Mouse (Mus musculus) small intestine, adult 2 months (tissue): ENCODE data around the gene Htra3. TPM values are rescaled to one million over a fixed set of nuclear protein-coding genes. Genes with fewer than 3 reads are reported as not detected.

Source experiments
- H3K27ac ChIP-seq: fragments of 200-500 bp; 2 replicates; pipeline ENCODE4 v1.5.1; 2012; ENCODE audit warnings: low read depth, low read length, control low read depth, inconsistent platforms; ENCODE audit not compliant: insufficient read depth
- H3K27me3 ChIP-seq: fragments of 200-500 bp; 2 replicates; pipeline ENCODE4 v1.6.1; 2012; ENCODE audit warnings: mild to moderate bottlenecking, moderate library complexity, low read length, inconsistent platforms; ENCODE audit not compliant: control insufficient read depth, insufficient read depth
- H3K36me3 ChIP-seq: fragments of 200-500 bp; 2 replicates; pipeline ENCODE4 v1.6.1; 2012; ENCODE audit warnings: mild to moderate bottlenecking, low read length, control low read depth, inconsistent platforms; ENCODE audit not compliant: control insufficient read depth, insufficient read depth
- H3K4me1 ChIP-seq: fragments of 200-500 bp; 2 replicates; pipeline ENCODE4 v1.6.1; 2012; ENCODE audit warnings: low read length, inconsistent platforms, mixed read lengths; ENCODE audit not compliant: control insufficient read depth, insufficient read depth, insufficient read length
- H3K4me3 ChIP-seq: fragments of 200-500 bp; 2 replicates; pipeline ENCODE4 v1.5.1; 2012; ENCODE audit warnings: low read depth, mild to moderate bottlenecking, control low read depth, inconsistent platforms, low read length, moderate library complexity
- CTCF ChIP-seq: fragments of 200-500 bp; IDR thresholded peaks from 2 replicates; pipeline ENCODE4 v1.5.1; 2012; ENCODE audit warnings: low read depth, mild to moderate bottlenecking, control low read depth, inconsistent platforms, low read length, moderate library complexity, mixed read lengths; ENCODE audit not compliant: insufficient replicate concordance, insufficient read length; ENCODE audit errors: extremely low read depth
- POLR2A ChIP-seq: fragments of 200-500 bp; IDR thresholded peaks from 2 replicates; pipeline ENCODE4 v1.6.1; 2012; ENCODE audit warnings: low read depth, mild to moderate bottlenecking, control low read depth, inconsistent platforms, low read length, moderate library complexity
- WGBS: fragments of 180-500 bp; shearing (Covaris S2); methylation state at CpG from one replicate; pipeline ENCODE4 v1.1.7; 2018; 5-methylcytosine and 5-hydroxymethylcytosine counted together
- polyA plus RNA-seq: library from polyadenylated mRNA; depleted of rRNA; stranded (reverse); fragments of >200 nt; gene quantifications from 2 replicates; pipeline ENCODE4 v1.2.3, GENCODE M21; 2012; rRNA removed

Htra3 gene
- polyA plus RNA-seq, 1 experiment, result 63.6 TPM

DNA sequence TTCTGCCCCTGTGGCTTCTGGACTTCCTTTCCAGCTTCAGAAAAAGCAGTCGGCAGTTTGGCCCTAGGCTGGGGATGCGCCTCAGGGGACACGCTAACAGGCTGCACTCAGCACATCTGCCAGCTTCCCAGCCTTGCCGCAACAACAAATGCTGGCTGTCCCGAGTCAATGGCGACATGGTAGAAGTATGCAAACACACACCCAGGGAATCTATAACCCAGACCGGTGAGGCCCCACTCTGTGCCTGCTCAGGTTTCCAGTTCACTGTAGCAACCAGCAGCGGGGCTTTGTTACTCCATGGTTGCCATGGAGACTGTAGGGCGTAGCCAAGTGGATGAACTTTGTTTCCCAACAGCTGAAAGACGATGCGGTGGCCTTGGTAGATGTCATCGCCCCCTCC is 70.2 kb downstream of the Htra3 start:
- Histone ChIP-seq H3K4me3 (no peak overlapping the region), H3K27me3 (no peaks in the 10 kb centered on the region), H3K4me1 (no peaks in the 10 kb centered on the region), H3K27ac (no peak overlapping the region), H3K36me3 (peaks cover 24% of the 10 kb centered on the region; the same call in 1 of the 2 replicates)
- no peak for TF ChIP-seq POLR2A
- 26% methylated on average over 12 of the region's 12 CpGs for WGBS

DNA sequence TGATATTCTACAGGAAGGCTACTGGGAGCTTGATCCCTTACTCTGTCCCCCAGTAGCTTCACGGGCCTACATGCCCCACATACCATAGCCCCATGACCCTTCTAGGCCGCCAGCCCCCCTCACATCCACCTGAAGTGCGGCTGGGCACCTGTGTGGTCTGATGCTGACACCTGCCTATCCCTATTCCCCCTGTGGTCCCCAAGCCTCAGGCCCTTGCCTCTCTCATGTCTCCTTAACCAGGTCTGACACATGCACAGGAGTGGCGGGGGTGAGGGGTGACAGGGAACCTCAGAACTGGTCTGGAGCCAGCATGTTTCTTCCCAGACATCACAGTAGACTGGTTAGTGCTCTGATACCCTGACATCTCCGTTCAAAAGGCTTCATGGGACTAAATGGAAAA is 71.0 kb downstream of the Htra3 start:
- H3K4me3 ChIP-seq, result no peak overlapping the region
- H3K27ac ChIP-seq, result no peak overlapping the region
- no peaks in the 10 kb centered on the region for H3K4me1 ChIP-seq
- H3K36me3 ChIP-seq, result peaks cover 27% of the 10 kb centered on the region; the same call in 1 of the 2 replicates
- 85% methylated on average over 5 of the region's 5 CpGs for WGBS
- TF ChIP-seq CTCF (no peak), POLR2A (no peak)
- H3K27me3 ChIP-seq, result no peaks in the 10 kb centered on the region

DNA sequence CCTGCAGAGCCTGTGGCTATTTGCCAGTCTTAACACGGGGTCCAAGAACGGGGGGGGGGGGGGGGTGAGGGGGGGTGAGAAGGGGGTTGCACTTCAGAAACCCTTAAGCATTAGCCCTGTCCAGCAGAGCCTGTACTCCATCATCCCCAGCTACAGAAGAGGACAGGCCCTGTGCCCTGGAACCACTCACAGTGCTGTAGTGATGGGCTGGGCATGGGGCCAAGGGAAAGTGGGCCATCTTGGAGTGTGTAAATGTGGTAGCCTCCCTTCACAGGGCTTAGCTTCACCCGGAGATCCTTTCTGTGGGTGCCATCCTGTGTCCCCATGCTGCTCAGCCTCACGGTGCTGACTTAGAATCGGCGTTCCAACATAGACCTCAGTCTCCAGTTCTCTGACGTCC is 71.8 kb downstream of the Htra3 start:
- Histone ChIP-seq H3K27me3 (no peaks in the 10 kb centered on the region), H3K36me3 (peaks cover 32% of the 10 kb centered on the region; the same call in 1 of the 2 replicates), H3K4me3 (no peak overlapping the region), H3K27ac (no peak overlapping the region), H3K4me1 (no peaks in the 10 kb centered on the region)
- TF ChIP-seq CTCF, result no peak
- TF ChIP-seq POLR2A, result no peak
- WGBS, result 72% methylated on average over 7 of the region's 7 CpGs

DNA sequence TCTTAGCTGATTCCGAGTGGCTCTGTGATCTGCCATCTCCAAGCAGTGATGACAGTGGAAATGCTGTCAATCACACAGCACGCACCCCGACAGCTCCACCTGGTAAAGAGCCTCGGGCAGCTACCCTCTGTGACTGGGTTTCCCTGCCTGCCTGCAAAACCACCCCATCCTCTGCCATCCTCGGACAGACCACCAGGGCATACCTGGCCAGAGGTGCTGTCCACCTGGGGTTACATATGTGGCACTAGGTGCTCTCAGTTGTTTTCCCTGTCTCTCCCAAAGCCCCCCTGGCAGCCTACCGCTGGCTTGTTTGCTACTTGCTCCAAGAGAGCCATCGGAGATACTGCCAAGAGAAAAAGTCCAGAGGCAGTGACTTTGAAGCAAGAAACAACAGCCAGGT is 72.8 kb downstream of the Htra3 start:
- Histone ChIP-seq H3K4me1 (no peaks in the 10 kb centered on the region), H3K36me3 (peaks cover 36% of the 10 kb centered on the region), H3K27me3 (no peaks in the 10 kb centered on the region), H3K4me3 (no peak overlapping the region), H3K27ac (no peak overlapping the region)
- no peak for TF ChIP-seq POLR2A
- no peak for TF ChIP-seq CTCF
- 93% methylated on average over 7 of the region's 7 CpGs for WGBS

DNA sequence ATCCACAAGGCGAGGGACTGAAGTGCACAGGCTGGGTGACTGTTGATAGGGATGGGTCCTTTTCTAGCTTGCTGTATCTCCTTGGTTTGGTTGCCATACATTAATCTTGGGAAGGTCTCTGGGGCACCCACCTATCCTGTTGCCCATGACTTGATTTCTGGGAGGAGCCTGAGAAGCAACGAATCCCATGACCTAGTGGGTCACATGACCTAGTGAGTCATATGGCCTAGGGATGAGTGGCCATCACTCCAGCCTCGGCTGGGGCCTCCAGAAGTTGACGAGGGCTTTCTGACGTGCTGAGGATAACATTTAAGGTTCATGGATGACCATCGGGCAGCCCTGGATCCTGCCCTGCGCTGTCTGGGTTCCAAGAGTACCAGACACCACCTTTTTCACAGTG is 74.2 kb downstream of the Htra3 start:
- no peaks in the 10 kb centered on the region for H3K4me1 ChIP-seq
- H3K27ac ChIP-seq, result no peak overlapping the region
- no peak overlapping the region for H3K4me3 ChIP-seq
- peaks cover 45% of the 10 kb centered on the region for H3K36me3 ChIP-seq
- WGBS, result 70% methylated on average over 7 of the region's 7 CpGs
- H3K27me3 ChIP-seq, result no peaks in the 10 kb centered on the region
- no peak for TF ChIP-seq CTCF
- TF ChIP-seq POLR2A, result no peak

Other genes starting within 250 kb of the Htra3 start
- 1.4 and 1.6 TPM in 2 replicates for gene Cpz, start 154.1 kb downstream of the Htra3 start, polyA plus RNA-seq
- gene Trmt44, start 104.7 kb downstream of the Htra3 start, polyA plus RNA-seq, result 2.7 and 3.3 TPM in 2 replicates
- gene Acox3, start 96.7 kb downstream of the Htra3 start, polyA plus RNA-seq, result 24.7 and 36.0 TPM in 2 replicates
- 5.5 and 7.7 TPM in 2 replicates for gene Sh3tc1, start 60.2 kb upstream of the Htra3 start, polyA plus RNA-seq
- gene Ablim2, start 78.1 kb upstream of the Htra3 start, polyA plus RNA-seq, result 6.8 and 9.1 TPM in 2 replicates
- gene Afap1, start 213.5 kb upstream of the Htra3 start, polyA plus RNA-seq, result 2.3 and 3.0 TPM in 2 replicates